14 mouse cellular contexts compared by ENCODE assay signal in the genomic region with DNA sequence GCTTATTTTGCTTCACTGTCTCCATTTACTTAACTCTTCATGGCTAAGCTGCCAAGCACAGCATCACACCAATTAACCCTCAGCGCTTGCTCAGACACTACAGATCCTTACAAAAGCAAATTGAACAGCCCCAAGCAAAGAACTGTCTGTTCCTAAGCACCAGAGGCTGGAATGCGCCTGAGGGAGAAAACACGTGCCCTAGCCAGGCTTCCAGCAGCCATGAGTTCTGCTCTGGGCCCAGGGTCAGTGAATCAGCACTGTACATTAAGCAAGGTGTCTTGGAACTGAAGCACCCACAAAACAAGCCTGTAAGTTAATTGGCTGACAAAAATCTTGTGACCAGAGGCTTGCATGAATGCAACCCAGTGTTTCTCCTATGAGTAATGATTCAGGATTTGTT. TPM values are rescaled to one million over a fixed set of nuclear protein-coding genes. Genes with fewer than 3 reads are reported as not detected.
DNase-seq lines count a peak whose midpoint lies in the region; ATAC-seq lines count a peak whose summit lies in the region.
"Had no signal": no experiment of that assay in that cellular context is flagged by ENCODE, and none has a peak within 500 bp of the region (broad histone marks: within the 10 kb centered on the region; RNA-seq: fewer than 3 reads in every experiment).

No protein-coding gene starts in this region.

- peaks cover 28% of the 10 kb centered on the region for H3K4me1 ChIP-seq in forebrain, embryonic 12.5 days
- peaks cover 41% of the 10 kb centered on the region for H3K4me1 ChIP-seq in midbrain, embryonic 10.5 days

- no peaks in the 10 kb centered on the region for H3K9me3 ChIP-seq in forebrain, embryonic 12.5 days
- no peaks in the 10 kb centered on the region for H3K9me3 ChIP-seq in midbrain, embryonic 10.5 days (replicated peaks)
- H3K9me3 ChIP-seq: liver, embryonic 13.5 days had no signal

- DNase-seq in 3134 (ENCODE audit: extremely low read depth, insufficient read length, low spot score) (peak; percentile 84), ZHBTc4 (ENCODE audit: low read depth, low spot score) (peak; percentile 94)
- peak; percentile 45 for DNase-seq in midbrain, embryonic 10.5 days (ENCODE audit: low spot score)
- DNase-seq in left cerebral cortex, postnatal 10 days (ENCODE audit: extremely low spot score in 1 of 2, low spot score in 2 of 2) = no peak
- no peak for DNase-seq in frontal cortex, adult 2 months (ENCODE audit: extremely low spot score in 1 of 2, low spot score in 1 of 2)
- DNase-seq in cerebellum, postnatal 4 days (ENCODE audit: low spot score in 2 of 2) = no peak
- DNase-seq: gastrocnemius, adult 2 months; heart, postnatal 14 days; kidney, adult 8-10 months; liver, embryonic 13.5 days; lung, postnatal 4 days; thymus, postnatal 36 days had no signal

- no peak overlapping the region for H3K4me3 ChIP-seq in forebrain, embryonic 12.5 days (replicated peaks)
- H3K4me3 ChIP-seq in midbrain, embryonic 10.5 days = no peak overlapping the region
- H3K4me3 ChIP-seq: gastrocnemius, adult 2 months; liver, embryonic 13.5 days had no signal

- H3K27me3 ChIP-seq in forebrain, embryonic 12.5 days = peaks cover 36% of the 10 kb centered on the region; the same call in 1 of the 2 replicates
- H3K27me3 ChIP-seq in midbrain, embryonic 10.5 days (ENCODE audit: low read depth, poor library complexity, severe bottlenecking) = peaks cover 8% of the 10 kb centered on the region; the same call in 1 of the 2 replicates
- H3K27me3 ChIP-seq: liver, embryonic 13.5 days had no signal

- H3K36me3 ChIP-seq in forebrain, embryonic 12.5 days (replicated peaks) = no peaks in the 10 kb centered on the region
- H3K36me3 ChIP-seq in midbrain, embryonic 10.5 days = no peaks in the 10 kb centered on the region
- H3K36me3 ChIP-seq: liver, embryonic 13.5 days had no signal

- no peak overlapping the region for H3K9ac ChIP-seq in forebrain, embryonic 12.5 days
- H3K9ac ChIP-seq: liver, embryonic 13.5 days had no signal

- no peak overlapping the region for H3K4me2 ChIP-seq in forebrain, embryonic 12.5 days
- H3K4me2 ChIP-seq: liver, embryonic 13.5 days had no signal

- ATAC-seq in forebrain, embryonic 12.5 days (ENCODE audit: low FRiP score) = peak; percentile 88
- no peak for ATAC-seq in erythroid progenitor cell, adult 5-6 weeks (replicated peaks; ENCODE audit: low FRiP score, poor library complexity, severe bottlenecking)

- 5% methylated on average over 3 of the region's 3 CpGs for WGBS in forebrain, embryonic 12.5 days
- 9% methylated on average over 3 of the region's 3 CpGs for WGBS in midbrain, embryonic 10.5 days

- H3K27ac ChIP-seq in forebrain, embryonic 12.5 days = peak overlapping the region; percentile 46
- no peak overlapping the region; the same call in 1 of the 2 replicates for H3K27ac ChIP-seq in midbrain, embryonic 10.5 days (replicated peaks)
- H3K27ac ChIP-seq: gastrocnemius, adult 2 months; liver, embryonic 13.5 days had no signal

- intact Hi-C loops in left cerebral cortex, postnatal 10 days (cut with DNase I) = no loop called here

RNA-seq across cellular contexts. Expression of a gene that starts 18.5 kb away (rescaled TPM):
- polyA plus RNA-seq in forebrain, embryonic 12.5 days (2016; fragmentation: Nextera tagmentation; extraction: Ambion mirVana) = 0.85 and 0.88 TPM in 2 replicates
- 1.7 TPM in 2 replicates for polyA plus RNA-seq in midbrain, embryonic 10.5 days (2016; fragmentation: Nextera tagmentation; extraction: Ambion mirVana)
- 1 to 10 TPM in 1 of 2 experiments, under 1 TPM in 1; 0.85 to 1.1 TPM for total RNA-seq in left cerebral cortex, postnatal 10 days (2021)
- total RNA-seq in erythroid progenitor cell, adult 5-6 weeks (2015; ENCODE audit: low replicate concordance) = not detected in 2 replicates
- total RNA-seq in erythroid progenitor cell, adult 5-6 weeks (2017; ENCODE audit: low replicate concordance) = not detected in 2 replicates
- 0.34 and 0.40 TPM in 2 replicates for polyA plus RNA-seq in frontal cortex, adult 2 months (2012; rRNA removed)

Comparison
In these comparisons a context has a peak if more than half of its experiments do, and no peak if none do; other contexts are left out.
1. DNase-seq: peak in 3134 (single experiment), ZHBTc4 (single experiment) and midbrain, embryonic 10.5 days (single experiment); none in left cerebral cortex, postnatal 10 days (0 of 2), frontal cortex, adult 2 months (0 of 2) and cerebellum, postnatal 4 days (0 of 2).